Mouse (Mus musculus) small intestine, adult 2 months (tissue): ENCODE data around the gene Evl.
"Not testable (repeated sequence)": the region's sequence is repeated elsewhere in the genome, so short reads cannot be mapped to it uniquely, and the experiment has no call there.

ENCODE experiments used
- CTCF ChIP-seq: fragments of 200-500 bp; IDR thresholded peaks from 2 replicates; pipeline ENCODE4 v1.5.1; 2012; ENCODE audit warnings: low read depth, mild to moderate bottlenecking, control low read depth, inconsistent platforms, low read length, moderate library complexity, mixed read lengths; ENCODE audit not compliant: insufficient replicate concordance, insufficient read length; ENCODE audit errors: extremely low read depth
- POLR2A ChIP-seq: fragments of 200-500 bp; IDR thresholded peaks from 2 replicates; pipeline ENCODE4 v1.6.1; 2012; ENCODE audit warnings: low read depth, mild to moderate bottlenecking, control low read depth, inconsistent platforms, low read length, moderate library complexity

- TF ChIP-seq CTCF, POLR2A: not testable (repeated sequence)
These were observed 47.5 kb upstream of the Evl start for GRCm38 (mm10) chr12:108507046-108507445.
